Mouse (Mus musculus) lung, postnatal 0 days (tissue): ENCODE results near the gene Nrxn3.

Source experiments
- CTCF ChIP-seq: IDR thresholded peaks from 2 replicates; pipeline ENCODE4 v1.5.1; 2016; ENCODE audit warnings: antibody characterized with exemption, mild to moderate bottlenecking
- EP300 ChIP-seq: IDR thresholded peaks from 2 replicates; pipeline ENCODE4 v1.6.1; 2016; ENCODE audit warnings: antibody characterized with exemption, mild to moderate bottlenecking, control low read depth

GRCm38 (mm10) chr12:89129139-89129907 is 406.6 kb downstream of the Nrxn3 start:
- TF ChIP-seq CTCF: no peak
- TF ChIP-seq EP300: no peak
